Mouse (Mus musculus): Measurements from ENCODE around the gene H6pd.

DNA sequence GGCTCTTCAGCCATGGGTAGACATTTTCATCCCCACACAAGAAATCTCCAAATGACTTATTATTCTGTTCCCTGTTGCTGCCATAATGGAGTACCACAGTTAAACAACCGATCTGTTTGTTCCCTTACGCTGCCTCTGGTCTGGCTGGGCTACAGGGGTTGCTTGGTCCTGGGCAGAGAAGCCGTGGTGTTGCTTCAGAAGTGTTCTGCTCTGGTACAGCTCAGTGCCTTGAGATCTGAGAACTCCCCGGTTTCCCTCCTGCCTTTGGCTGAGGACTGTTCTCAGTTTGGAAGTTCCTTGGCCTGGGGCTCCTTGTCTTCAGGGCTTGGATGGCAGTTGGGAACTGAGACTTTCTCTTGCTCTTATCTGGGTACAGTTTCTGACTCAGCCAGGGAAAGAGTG lies 3.5 kb upstream of the H6pd start:
- no peak for TF ChIP-seq CTCF (IDR thresholded peaks at IDR 0.05; ENCODE audit: extremely low read depth, insufficient read depth, low read length)
- TF ChIP-seq POLR2A (IDR thresholded peaks at IDR 0.05; ENCODE audit: extremely low read depth, insufficient read depth, low read length) = no peak
